ENCODE assay signal across 8 mouse cellular contexts in the genomic region with DNA sequence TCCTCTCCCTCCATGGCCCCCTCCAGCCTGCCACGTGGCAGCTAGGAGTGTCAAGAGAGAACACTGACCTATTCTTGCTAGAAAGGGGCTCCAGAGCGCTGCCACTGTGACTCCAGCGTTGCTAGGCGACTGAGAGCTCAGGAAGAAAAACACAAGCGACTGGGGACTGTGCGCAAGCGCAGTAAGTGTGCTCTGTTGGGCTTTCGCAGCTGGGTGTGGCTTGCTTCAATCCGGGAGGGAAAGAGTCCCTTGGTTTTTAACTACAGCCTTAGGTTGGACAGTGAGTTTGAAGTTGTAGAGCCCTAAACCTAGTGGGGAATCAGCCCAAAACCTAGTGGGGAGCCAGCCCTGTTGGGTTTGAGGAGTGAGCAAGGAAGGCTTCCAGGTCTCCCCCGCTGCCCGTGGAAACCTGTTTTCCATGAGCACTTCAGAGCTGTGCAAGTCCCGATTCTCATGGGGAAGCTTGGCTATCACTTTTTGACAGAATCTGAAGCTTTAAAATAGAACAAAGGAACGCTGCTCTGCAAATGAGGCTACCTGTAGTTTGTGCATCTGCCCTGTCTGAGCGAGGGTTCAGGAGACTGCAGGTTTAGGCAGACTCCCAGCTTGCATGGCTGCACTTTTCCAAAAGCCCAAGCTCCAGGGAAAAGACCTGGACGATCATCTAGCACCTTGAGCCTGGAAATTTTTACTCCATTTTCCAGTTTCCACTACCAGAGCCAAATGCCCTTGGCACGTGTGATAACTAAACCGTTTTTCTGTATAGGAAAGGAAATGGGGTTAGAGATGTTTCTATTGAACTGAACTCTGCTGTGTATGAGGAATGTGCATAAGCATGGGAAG. TPM values are rescaled to one million over a fixed set of nuclear protein-coding genes. Genes with fewer than 3 reads are reported as not detected.
DNase-seq lines count a peak whose midpoint lies in the region; ATAC-seq and TF ChIP-seq lines count a peak whose summit lies in the region.

A gene (minus strand): TSS at position 77 of the 843 bp plus-strand sequence.

- H3K9ac ChIP-seq in ES-Bruce4 (ENCODE audit: low read depth, poor library complexity, severe bottlenecking): peak within 1 kb of the TSS; percentile 18; the same call in 1 of the 2 replicates
- H3K9ac ChIP-seq in forebrain, embryonic 15.5 days (replicated peaks): peak within 1 kb of the TSS; percentile 62
- H3K9ac ChIP-seq in liver, embryonic 15.5 days: no peak within 1 kb of the TSS
- H3K9ac ChIP-seq in neural tube, embryonic 15.5 days (replicated peaks): peak within 1 kb of the TSS; percentile 60

- peak within 1 kb of the TSS; percentile 60 for H3K4me2 ChIP-seq in forebrain, embryonic 15.5 days (replicated peaks)
- H3K4me2 ChIP-seq in liver, embryonic 15.5 days: peak within 1 kb of the TSS; percentile 63
- peak within 1 kb of the TSS; percentile 75 for H3K4me2 ChIP-seq in neural tube, embryonic 15.5 days

- WGBS in forebrain, embryonic 15.5 days: 8% methylated on average over 17 of the region's 17 CpGs
- WGBS in large intestine, adult 2 months: 7% methylated on average over 17 of the region's 17 CpGs
- 8% methylated on average over 17 of the region's 17 CpGs for WGBS in liver, embryonic 15.5 days (ENCODE audit: insufficient replicate concordance)
- 8% methylated on average over 17 of the region's 17 CpGs for WGBS in neural tube, embryonic 15.5 days

- peak within 1 kb of the TSS; percentile 52 for H3K4me3 ChIP-seq in ES-Bruce4 (ENCODE audit: low read depth, low read length)
- H3K4me3 ChIP-seq in forebrain, embryonic 15.5 days: peak within 1 kb of the TSS; percentile 52
- peak within 1 kb of the TSS; percentile 43 for H3K4me3 ChIP-seq in liver, embryonic 15.5 days (replicated peaks)
- H3K4me3 ChIP-seq in neural tube, embryonic 15.5 days (replicated peaks): peak within 1 kb of the TSS; percentile 52

- H3K27me3 ChIP-seq in ES-Bruce4 (ENCODE audit: control insufficient read depth, insufficient read depth, low read length, poor library complexity, severe bottlenecking): no peaks in the 10 kb centered on the region
- H3K27me3 ChIP-seq in forebrain, embryonic 15.5 days: no peaks in the 10 kb centered on the region
- no peaks in the 10 kb centered on the region for H3K27me3 ChIP-seq in liver, embryonic 15.5 days
- no peaks in the 10 kb centered on the region for H3K27me3 ChIP-seq in neural tube, embryonic 15.5 days (replicated peaks)

- no peak for TF ChIP-seq POLR2A in ES-Bruce4 (IDR thresholded peaks at IDR 0.05; ENCODE audit: insufficient read depth, low read length)

- H3K27ac ChIP-seq in ES-Bruce4 (ENCODE audit: insufficient read depth, low read length): no peak within 1 kb of the TSS
- peak within 1 kb of the TSS; percentile 81 for H3K27ac ChIP-seq in forebrain, embryonic 15.5 days (replicated peaks)
- no peak within 1 kb of the TSS for H3K27ac ChIP-seq in liver, embryonic 15.5 days (replicated peaks)
- H3K27ac ChIP-seq in neural tube, embryonic 15.5 days (replicated peaks): peak within 1 kb of the TSS; percentile 82

- H3K4me1 ChIP-seq in ES-Bruce4 (ENCODE audit: control insufficient read depth, insufficient read depth, low read length): no peaks in the 10 kb centered on the region
- peaks cover 7% of the 10 kb centered on the region for H3K4me1 ChIP-seq in forebrain, embryonic 15.5 days
- H3K4me1 ChIP-seq in liver, embryonic 15.5 days (replicated peaks): no peaks in the 10 kb centered on the region
- H3K4me1 ChIP-seq in neural tube, embryonic 15.5 days: peaks cover 15% of the 10 kb centered on the region

- ATAC-seq in cerebellum, adult (ENCODE audit: insufficient number of reproducible peaks, low FRiP score, low TSS enrichment): peak; percentile 97
- peak; percentile 99 for ATAC-seq in forebrain, embryonic 15.5 days (replicated peaks)
- peak; percentile 44; the same call in 1 of the 2 replicates for ATAC-seq in liver, embryonic 15.5 days (ENCODE audit: insufficient read depth)
- ATAC-seq in neural tube, embryonic 15.5 days (ENCODE audit: low FRiP score): peak; percentile 99

- no peaks in the 10 kb centered on the region for H3K36me3 ChIP-seq in ES-Bruce4 (ENCODE audit: control insufficient read depth, insufficient read depth, low read length, poor library complexity, severe bottlenecking)
- H3K36me3 ChIP-seq in forebrain, embryonic 15.5 days: no peaks in the 10 kb centered on the region
- no peaks in the 10 kb centered on the region for H3K36me3 ChIP-seq in liver, embryonic 15.5 days (replicated peaks)
- H3K36me3 ChIP-seq in neural tube, embryonic 15.5 days: no peaks in the 10 kb centered on the region

- TF ChIP-seq EP300 in ES-Bruce4 (IDR thresholded peaks at IDR 0.05; ENCODE audit: insufficient read depth, low read depth, low read length): no peak

- DNase-seq in heart, postnatal 14 days: peak; percentile 87 to 88
- DNase-seq in large intestine, adult 2 months (ENCODE audit: low read depth, low spot score): peak; percentile 53
- peak; percentile 24 for DNase-seq in thymus, postnatal 14 days

- no peaks in the 10 kb centered on the region for H3K9me3 ChIP-seq in ES-Bruce4 (replicated peaks; ENCODE audit: control insufficient read depth, insufficient read depth, low read length, poor library complexity, severe bottlenecking)
- H3K9me3 ChIP-seq in forebrain, embryonic 15.5 days: no peaks in the 10 kb centered on the region
- H3K9me3 ChIP-seq in liver, embryonic 15.5 days (replicated peaks): no peaks in the 10 kb centered on the region
- H3K9me3 ChIP-seq in neural tube, embryonic 15.5 days (replicated peaks): no peaks in the 10 kb centered on the region

- no peak for TF ChIP-seq CTCF in ES-Bruce4 (IDR thresholded peaks at IDR 0.05; ENCODE audit: low read depth, low read length)

- intact Hi-C loops in heart, postnatal 14 days (cut with DNase I): loop anchor here (5.0 to 10.0 kb wide), 2 partner anchors 173 to 205 kb away; a partner anchor contains a TSS

RNA-seq across cellular contexts. Expression of the gene that starts here (rescaled TPM):
- not detected in 2 replicates for polyA plus RNA-seq in ES-Bruce4 (2011; ENCODE audit: insufficient read depth, insufficient read length, low read depth, missing spikeins)
- polyA plus RNA-seq in forebrain, embryonic 15.5 days (2015; fragmentation: Nextera tagmentation; extraction: Ambion mirVana): 0.25 TPM in 1 of 2 replicates, not detected in the other
- total RNA-seq in heart, postnatal 14 days (2021): not detected
- polyA plus RNA-seq in large intestine, adult 2 months (2012; rRNA removed): not detected in 2 replicates
- polyA plus RNA-seq in liver, embryonic 15.5 days (2015; fragmentation: Nextera tagmentation; extraction: Ambion mirVana): not detected in 2 replicates
- 0.40 TPM in 1 of 2 replicates, not detected in the other for polyA plus RNA-seq in neural tube, embryonic 15.5 days (2015; fragmentation: Nextera tagmentation; extraction: Ambion mirVana)

Comparison
In these comparisons a context has a peak if more than half of its experiments do, and no peak if none do; other contexts are left out.
1. Peak in ATAC-seq, H3K4me3 ChIP-seq, H3K27ac ChIP-seq, H3K9ac ChIP-seq and H3K4me2 ChIP-seq in forebrain, embryonic 15.5 days; RNA of the gene not detected or under 1 TPM.
2. Peak in DNase-seq in heart, postnatal 14 days; RNA of the gene not detected or under 1 TPM.
3. Peak in DNase-seq in large intestine, adult 2 months; RNA of the gene not detected or under 1 TPM.
4. Peak in ATAC-seq, H3K4me3 ChIP-seq and H3K4me2 ChIP-seq in liver, embryonic 15.5 days; RNA of the gene not detected or under 1 TPM.
5. Peak in ATAC-seq, H3K4me3 ChIP-seq, H3K27ac ChIP-seq, H3K9ac ChIP-seq and H3K4me2 ChIP-seq in neural tube, embryonic 15.5 days; RNA of the gene not detected or under 1 TPM.
6. ATAC-seq: peak in every context shown above with its lines; median percentile 99 in forebrain, embryonic 15.5 days; 99 in neural tube, embryonic 15.5 days; 97 in cerebellum, adult; 44 in liver, embryonic 15.5 days.
7. DNase-seq: peak in every context shown above with its lines; median percentile 88 in heart, postnatal 14 days; 53 in large intestine, adult 2 months; 24 in thymus, postnatal 14 days.